Mouse (Mus musculus) Patski (cell line): Measurements from ENCODE around the gene Osgepl1. TPM values are rescaled to one million over a fixed set of nuclear protein-coding genes. Genes with fewer than 3 reads are reported as not detected.
"Not testable (repeated sequence)": the region's sequence is repeated elsewhere in the genome, so short reads cannot be mapped to it uniquely, and the experiment has no call there.

Experiments used
- ATAC-seq: fragments of 100-300 bp; one replicate; pipeline ENCODE4 v1.8.0; 2021
- CTCF ChIA-PET: fragments of 350-600 bp; sonication (Branson Sonifier 250); formaldehyde crosslinking; loops from one replicate; lab custom pipeline; 2022; ENCODE audit warnings: inconsistent platforms; lab: Charles Lee
- POLR2A ChIA-PET: fragments of 350-600 bp; sonication (Branson Sonifier 250); formaldehyde crosslinking; loops from one replicate; lab custom pipeline; 2022; ENCODE audit warnings: antibody characterized with exemption, inconsistent platforms; lab: Charles Lee
- DNase-seq: peaks from one replicate; pipeline ENCODE4 v3.0.0-alpha.2; 2011; ENCODE audit warnings: low read depth, low spot score
- H3K27me3 ChIP-seq: fragments of 371-371 bp; one replicate; pipeline ENCODE4 v1.5.1; 2021
- CTCF ChIP-seq: fragments of 100-300 bp; IDR thresholded peaks from one replicate; pipeline ENCODE4 v1.5.1; 2021
- in situ Hi-C: fragments of 300-500 bp; cut with MboI; formaldehyde crosslinking; loops from 3 replicates; pipeline ENCODE4 v1.11.1; 2018; ENCODE audit warnings: low pct_unique_long_range_greater_than_20kb, mixed read lengths
- polyA plus RNA-seq: library from polyadenylated mRNA; unstranded; gene quantifications from one replicate; pipeline ENCODE4 v1.2.3, GENCODE M21; 2021

Osgepl1 gene
- polyA plus RNA-seq, 1 experiment from 2014 or later, result 16.2 TPM

- ChIA-PET CTCF (interaction anchor here (0.9 kb wide), 1 partner anchor 26 kb away, joined by 3 read pairs; no protein-coding TSS in a partner anchor), POLR2A (no interaction called here)
- TF ChIP-seq CTCF, result no peak
- in situ Hi-C loops, result no loop called here
- ATAC-seq (no peak), DNase-seq (no peak)
- no peaks in the 10 kb centered on the region for H3K27me3 ChIP-seq
Measured at GRCm38 (mm10) chr1:53324277-53324676, 10.9 kb downstream of the Osgepl1 start.

- DNase-seq (no peak), ATAC-seq (no peak)
- no peak for TF ChIP-seq CTCF
- CTCF ChIA-PET, result interaction anchor here (0.9 kb wide), 1 partner anchor 26 kb away, joined by 3 read pairs; no protein-coding TSS in a partner anchor
- no peaks in the 10 kb centered on the region for H3K27me3 ChIP-seq
- in situ Hi-C loops, result no loop called here
- POLR2A ChIA-PET, result no interaction called here
Measured at GRCm38 (mm10) chr1:53324827-53325494, 11.5 kb downstream of the Osgepl1 start.

GRCm38 (mm10) chr1:53333527-53333926, 20.1 kb downstream of the Osgepl1 start:
- H3K27me3 ChIP-seq, DNase-seq, in situ Hi-C loops, ATAC-seq, CTCF ChIA-PET, POLR2A ChIA-PET: not testable (repeated sequence)

GRCm38 (mm10) chr1:53335465-53335864, 22.0 kb downstream of the Osgepl1 start:
- in situ Hi-C loops, result no loop called here
- POLR2A ChIA-PET, result no interaction called here
- no peaks in the 10 kb centered on the region for H3K27me3 ChIP-seq
- ATAC-seq, result no peak
- CTCF ChIA-PET, result no interaction called here
- DNase-seq, result no peak
- no peak for TF ChIP-seq CTCF

- in situ Hi-C loops, CTCF ChIA-PET, ATAC-seq, POLR2A ChIA-PET, DNase-seq, H3K27me3 ChIP-seq: not testable (repeated sequence)
Measured at GRCm38 (mm10) chr1:53337403-53337802, 24.0 kb downstream of the Osgepl1 start.

- DNase-seq, result no peak
- in situ Hi-C loops, result no loop called here
- ChIA-PET POLR2A (interaction anchor here (0.5 kb wide), 1 partner anchor 1886 kb away, joined by 3 read pairs; no protein-coding TSS in a partner anchor), CTCF (no interaction called here)
- no peak for ATAC-seq
- no peak for TF ChIP-seq CTCF
- no peaks in the 10 kb centered on the region for H3K27me3 ChIP-seq
Measured at GRCm38 (mm10) chr1:53341071-53341470, 27.6 kb downstream of the Osgepl1 start.

- H3K27me3 ChIP-seq, result peaks cover 8% of the 10 kb centered on the region
- POLR2A ChIA-PET, result no interaction called here
- peak; percentile 59 for DNase-seq
- CTCF ChIA-PET, result no interaction called here
- in situ Hi-C loops, result loop anchor here (5.0 kb wide), 1 partner anchor 300 kb away; no protein-coding TSS in a partner anchor
- TF ChIP-seq CTCF, result peak; percentile 64
- ATAC-seq, result peak; percentile 100
Measured at GRCm38 (mm10) chr1:53352327-53353261, 39.2 kb downstream of the Osgepl1 start, which contains the start of the genes Asdurf, Gm28551 and Asnsd1. Asdurf (minus strand) TSS chr1:53352619. Gm28551 (minus strand) TSS chr1:53352667. Asnsd1 (minus strand) TSS chr1:53352752.

- in situ Hi-C loops, result no loop called here
- DNase-seq, result no peak
Measured at GRCm38 (mm10) chr1:53358988-53359387, 45.6 kb downstream of the Osgepl1 start.

More at GRCm38 (mm10) chr1:53358988-53359387, 45.6 kb downstream of the Osgepl1 start:
- no peak for TF ChIP-seq CTCF
- POLR2A ChIA-PET, result no interaction called here
- H3K27me3 ChIP-seq, result peaks cover 18% of the 10 kb centered on the region
- CTCF ChIA-PET, result interaction anchor here (1.6 kb wide), 1 partner anchor 10 kb away, joined by 3 read pairs; no protein-coding TSS in a partner anchor
- no peak for ATAC-seq

Other genes starting within 250 kb of the Osgepl1 start
- gene 1700019A02Rik, start 126.0 kb upstream of the Osgepl1 start, polyA plus RNA-seq, result not detected
- gene Pms1, start 16.6 kb upstream of the Osgepl1 start, polyA plus RNA-seq, result 7.1 TPM
- gene Ormdl1, start 16.5 kb upstream of the Osgepl1 start, polyA plus RNA-seq, result 24.4 TPM
- not detected for gene Gm28778, start 16.5 kb upstream of the Osgepl1 start, polyA plus RNA-seq
- not detected for gene Asdurf, start 39.0 kb downstream of the Osgepl1 start, polyA plus RNA-seq
- 0.13 TPM for gene Gm28551, start 39.0 kb downstream of the Osgepl1 start, polyA plus RNA-seq
- gene Asnsd1, start 39.1 kb downstream of the Osgepl1 start, polyA plus RNA-seq, result 33.7 TPM